Mouse (Mus musculus) right cerebral cortex, postnatal 10 days (tissue): ENCODE measurements at regions not wholly inside any gene's neighbourhood (a gene's known extent, or its start where the extent isn't known, plus 50 kb on each side); places are given as distances from the start of the nearest gene placed in this dataset.

Source experiments
- DNase-seq, 2 experiments: peaks; one replicate each; pipeline ENCODE4 v3.0.0; 2021; ENCODE audit warnings: low spot score in 2 of 2

DNA sequence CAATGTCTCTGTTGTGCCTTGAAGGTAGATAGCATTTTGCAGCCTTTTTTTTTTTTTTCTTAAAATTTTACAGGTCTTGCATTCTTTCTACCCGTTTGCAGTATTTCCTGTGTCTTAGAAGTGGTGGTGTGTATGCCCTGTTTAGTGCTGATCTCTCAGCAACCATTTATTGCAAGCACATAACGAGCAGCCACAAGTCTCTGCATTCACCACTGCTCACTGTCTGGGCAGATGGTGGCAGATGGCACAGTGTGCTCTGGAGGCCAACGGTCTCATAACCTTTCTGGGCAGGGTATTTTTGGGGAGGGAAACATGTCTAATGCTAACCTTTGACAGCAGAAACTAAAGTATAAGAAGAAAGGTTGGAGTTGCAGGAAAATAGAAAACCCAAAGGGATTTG is 266.1 kb upstream of the Ptger4 start:
- no peak for DNase-seq

DNA sequence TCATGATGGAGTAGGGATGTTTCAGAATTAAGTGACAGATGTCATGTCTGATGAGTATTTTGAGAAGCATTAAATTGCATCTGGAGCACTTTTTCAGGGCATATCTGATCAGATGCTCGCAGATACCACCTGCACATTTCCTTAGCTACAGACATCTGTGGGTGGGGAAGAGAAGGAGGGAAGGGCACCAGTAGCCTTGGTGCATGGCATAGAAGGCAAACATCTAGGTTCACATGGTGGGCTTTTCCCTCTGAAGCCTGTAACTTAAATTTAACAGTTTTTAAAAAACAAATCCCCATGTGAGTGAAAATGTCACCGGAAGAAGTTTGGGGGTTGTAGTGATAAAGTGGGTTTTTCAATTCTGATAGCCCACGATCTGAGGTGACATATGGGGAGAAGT is 267.1 kb upstream of the Ptger4 start:
- no peak for DNase-seq

DNA sequence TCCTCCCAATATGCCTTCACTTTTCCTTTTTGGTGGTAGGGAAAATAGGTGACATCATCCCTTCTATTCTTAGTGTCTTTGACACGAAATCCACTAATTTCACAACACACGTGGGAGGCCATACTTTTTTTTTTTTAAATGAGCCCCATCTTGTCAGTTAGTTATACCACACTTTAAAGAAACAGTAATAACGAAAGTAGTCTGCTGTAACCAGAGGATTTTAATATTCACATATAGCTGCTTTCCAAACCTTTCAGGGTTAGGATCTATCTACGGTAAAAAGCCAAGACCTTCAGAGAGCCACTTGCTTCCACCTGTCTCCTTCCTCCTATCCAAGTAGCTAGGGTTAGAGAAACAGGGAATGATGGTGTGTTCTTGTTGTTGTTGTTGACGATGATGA is 268.6 kb upstream of the Ptger4 start:
- DNase-seq, result no peak

DNA sequence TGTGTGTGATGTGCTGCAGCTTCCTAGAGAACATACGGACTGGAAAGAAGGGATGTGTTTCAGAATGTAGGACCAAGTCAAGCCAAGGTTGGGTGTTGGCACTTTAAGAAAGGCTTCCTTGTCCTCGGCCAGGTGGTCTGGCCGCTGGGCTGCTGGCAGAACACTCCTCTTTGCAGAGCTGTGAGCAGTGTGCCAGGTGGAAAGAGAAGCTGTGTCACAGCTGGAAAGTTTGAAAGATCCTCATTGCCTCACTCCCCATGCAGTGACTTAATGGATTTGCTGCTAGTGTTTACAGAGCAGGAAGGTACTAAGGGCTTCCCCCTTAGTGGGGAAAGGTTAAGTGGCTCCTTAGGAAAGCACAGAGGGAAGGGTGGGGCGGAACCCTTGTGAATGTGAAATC is 269.2 kb upstream of the Ptger4 start:
- no peak for DNase-seq

DNA sequence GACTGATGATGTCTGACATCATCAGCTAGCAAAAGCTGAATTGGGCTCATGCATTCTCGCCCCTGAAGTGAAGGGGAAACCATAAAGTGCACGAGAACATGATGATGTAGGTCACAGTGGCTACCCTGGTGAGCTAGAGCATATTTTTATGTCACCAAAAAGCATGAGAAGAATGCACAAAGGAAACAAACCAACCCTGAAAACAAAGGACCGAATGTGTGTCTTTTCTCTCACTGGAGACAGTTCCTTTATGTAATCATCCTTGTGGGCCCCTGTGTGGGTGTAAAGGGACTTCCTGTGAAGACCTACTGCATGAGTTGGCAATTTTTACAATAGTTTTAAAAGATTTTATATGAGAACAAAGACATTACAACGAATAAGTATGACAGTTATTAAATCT is 270.2 kb upstream of the Ptger4 start:
- no peak for DNase-seq

DNA sequence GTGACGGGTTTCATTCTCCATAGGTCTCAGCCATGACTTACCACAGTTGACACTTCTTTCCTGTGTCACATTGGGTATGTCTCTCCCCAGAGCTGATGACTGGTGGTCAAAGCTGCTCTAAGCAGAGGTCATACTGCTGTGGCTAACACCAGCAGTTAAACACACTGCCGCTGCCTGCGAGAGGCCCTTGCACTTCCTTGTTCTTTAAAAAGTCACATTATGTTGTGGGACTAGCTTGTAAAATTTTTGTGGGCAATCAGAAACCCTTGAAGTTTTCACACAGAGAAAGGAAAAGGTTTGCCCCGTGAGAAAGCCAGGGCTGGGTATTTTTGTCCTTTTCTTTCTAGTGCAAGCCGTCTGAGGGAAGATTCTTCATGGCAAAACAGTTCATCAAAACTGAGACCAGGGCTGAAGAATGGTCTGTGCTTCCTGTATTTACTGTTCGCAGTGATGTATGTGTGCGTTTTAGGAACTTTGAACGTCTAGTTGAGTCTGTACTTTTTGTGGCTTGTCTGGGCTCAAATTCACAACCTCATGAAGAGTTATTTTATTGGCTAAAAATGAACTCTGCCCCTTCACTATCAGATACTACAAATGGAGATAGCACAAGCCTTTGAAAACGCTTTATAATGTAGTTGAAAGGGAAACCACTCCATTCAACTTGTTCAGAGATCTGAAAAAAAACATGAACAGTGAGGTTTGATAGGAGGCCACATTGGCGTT is 273.4 kb upstream of the Ptger4 start:
- no peak for DNase-seq

DNA sequence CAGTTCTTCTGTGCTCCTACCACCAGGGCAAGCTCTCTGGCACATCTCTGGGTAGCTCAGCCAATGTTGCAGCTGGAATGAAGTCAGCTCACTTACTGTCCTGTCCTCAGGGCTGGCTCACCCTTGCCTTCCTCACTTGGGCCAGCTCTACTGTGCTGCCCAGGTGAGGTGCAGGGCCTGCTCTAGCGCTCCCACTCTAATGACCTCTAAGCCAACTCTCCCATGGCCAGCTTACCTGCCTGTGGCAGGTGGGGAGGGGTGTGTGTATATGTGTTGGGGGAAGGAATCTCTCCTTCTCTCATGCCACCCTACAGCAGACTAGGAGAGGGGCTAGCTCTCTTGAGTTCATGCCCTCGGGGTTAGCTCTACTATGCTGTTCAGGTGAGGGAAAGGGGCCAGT is 275.6 kb upstream of the Ptger4 start:
- no peak for DNase-seq

DNA sequence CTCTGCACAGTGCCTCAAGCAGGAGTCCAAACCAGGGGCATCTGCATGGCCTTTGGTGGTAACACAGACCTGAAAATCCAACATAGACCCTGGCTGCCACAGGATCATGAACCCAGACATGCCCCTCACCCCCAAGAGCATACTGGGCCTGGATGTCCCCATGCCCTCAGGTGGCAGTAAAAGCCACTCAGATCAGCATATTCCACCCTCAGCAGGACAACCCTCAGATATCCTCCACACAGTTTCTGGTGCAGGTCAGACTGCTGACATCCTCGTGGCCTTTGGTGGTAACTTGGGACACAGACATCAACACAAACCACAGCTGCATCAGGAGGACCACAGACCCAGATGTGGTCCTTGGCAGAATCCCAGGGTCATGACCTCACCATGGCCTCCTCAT is 276.0 kb upstream of the Ptger4 start:
- DNase-seq, result no peak

DNA sequence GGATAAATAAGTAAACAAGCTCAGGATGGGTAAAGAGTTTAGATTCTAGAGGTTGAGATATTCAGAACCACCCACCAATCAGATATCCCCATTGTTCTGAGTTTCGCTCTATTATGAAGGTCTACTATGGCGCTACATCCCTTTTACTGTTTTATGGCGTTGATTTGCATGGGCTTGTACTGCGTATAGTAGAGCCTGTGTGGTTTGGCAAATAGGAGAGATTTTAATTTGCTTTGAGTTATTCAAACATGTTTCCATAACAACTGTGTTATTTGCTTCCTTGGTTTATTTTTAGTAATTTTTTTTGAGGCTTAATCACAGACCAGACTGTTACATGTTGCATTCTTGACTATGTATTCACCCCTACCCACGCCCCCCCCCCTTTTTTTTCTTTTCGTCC is 284.6 kb upstream of the Ptger4 start:
- DNase-seq, result no peak

DNA sequence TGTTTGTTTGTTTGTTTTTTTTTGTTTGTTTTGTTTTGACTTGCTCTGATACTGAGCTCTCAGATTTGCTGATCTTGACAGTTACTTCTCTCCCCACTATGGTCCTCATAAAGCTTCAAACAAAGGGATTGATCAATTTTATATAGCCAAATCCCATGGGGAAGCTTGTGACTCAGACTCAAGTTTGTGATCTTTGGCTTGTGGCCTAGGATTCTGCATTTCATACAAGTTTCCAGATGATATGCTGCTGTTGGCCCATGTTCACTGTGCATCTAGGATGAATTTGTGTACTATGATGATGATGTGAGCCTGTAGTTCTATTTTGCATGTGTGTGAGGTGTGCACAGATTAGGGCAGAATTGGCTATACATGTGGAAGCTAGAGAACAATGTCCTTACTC is 289.7 kb upstream of the Ptger4 start:
- DNase-seq, result no peak

DNA sequence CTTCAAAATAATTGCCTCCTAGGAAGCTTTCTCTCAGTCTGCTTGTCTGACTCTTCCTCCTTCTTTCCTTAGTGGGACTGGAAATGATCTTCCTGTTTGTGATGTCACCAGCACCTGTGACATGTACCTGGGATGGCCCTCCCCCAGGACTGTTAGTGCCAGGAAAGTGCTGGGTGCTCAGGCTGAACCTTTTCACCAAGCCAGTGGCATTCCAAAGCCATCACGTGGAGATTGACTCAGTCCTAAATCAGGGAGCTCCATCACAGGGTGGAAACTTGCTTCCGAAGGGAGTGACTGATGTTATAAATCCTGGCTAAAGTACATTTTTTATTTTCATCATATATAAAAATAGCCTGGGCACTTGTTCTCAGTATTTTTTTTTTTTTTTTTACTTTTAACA is 293.4 kb upstream of the Ptger4 start:
- DNase-seq, result no peak

DNA sequence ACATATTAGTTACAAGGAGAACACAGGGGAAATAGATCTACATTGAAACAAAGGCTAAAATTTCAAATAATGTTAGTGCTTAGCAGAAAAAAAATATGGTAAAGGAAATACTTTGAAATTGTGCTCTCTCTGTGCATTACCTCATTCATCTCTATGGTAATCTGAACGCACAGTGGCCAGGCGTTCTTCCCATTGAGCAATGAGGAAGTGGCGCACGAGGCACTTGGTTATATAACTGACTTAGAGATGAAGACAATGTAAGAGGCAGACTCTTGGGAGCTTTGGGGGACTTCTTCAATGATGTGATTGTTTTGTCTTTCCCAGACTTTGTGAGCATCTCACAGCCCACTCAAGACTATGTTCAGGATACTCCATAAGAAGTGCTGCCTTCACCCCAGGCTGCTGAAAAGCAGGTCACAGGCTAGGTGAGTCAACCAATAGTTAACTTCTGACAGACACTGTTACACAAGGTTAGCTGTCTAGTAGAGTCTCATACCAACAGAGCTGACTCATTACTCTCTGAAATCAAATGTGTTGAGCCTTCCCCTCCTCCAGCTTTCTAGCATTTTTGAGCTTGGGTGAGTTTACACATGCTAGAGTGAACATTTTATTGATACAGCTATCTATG is 295.4 kb upstream of the Ptger4 start:
- no peak for DNase-seq

DNA sequence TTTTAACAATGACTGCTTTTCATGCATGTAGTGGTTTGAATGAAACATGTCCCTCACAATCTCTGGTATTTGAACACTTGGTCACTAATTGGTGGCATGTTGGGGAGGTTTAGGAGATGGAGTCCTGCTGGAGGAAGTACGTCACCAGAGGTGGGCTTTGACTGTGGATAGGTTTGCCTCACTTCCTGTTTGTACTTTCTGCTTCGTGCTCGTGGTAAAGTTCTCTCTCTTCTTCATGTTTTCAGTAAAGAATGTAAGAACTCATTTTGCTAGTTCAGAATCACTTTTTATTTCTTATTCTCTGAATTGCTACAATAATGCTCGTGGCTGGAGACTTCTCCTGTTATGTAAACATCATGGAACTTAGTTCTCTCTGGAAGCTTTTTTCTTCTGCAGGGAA is 310.5 kb upstream of the Ptger4 start:
- no peak for DNase-seq

DNA sequence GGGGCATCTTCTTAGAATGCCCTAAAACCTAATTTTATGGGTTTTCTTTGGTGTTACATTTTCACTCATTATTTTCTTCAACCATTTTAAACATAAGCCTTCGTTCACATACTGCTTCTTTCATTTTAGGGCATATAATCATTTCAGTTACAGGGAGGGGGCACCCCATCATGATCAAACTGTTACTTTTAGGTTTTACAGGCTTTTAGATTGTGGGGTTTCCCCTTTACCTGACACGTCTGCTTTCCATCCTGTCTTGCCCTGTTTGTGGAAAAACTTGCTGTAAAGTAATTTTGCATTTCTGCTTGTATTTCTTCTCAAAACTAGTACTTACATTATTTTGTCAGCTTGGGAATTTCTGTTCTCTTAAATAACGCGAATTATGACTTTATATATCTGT is 310.9 kb upstream of the Ptger4 start:
- no peak for DNase-seq

DNA sequence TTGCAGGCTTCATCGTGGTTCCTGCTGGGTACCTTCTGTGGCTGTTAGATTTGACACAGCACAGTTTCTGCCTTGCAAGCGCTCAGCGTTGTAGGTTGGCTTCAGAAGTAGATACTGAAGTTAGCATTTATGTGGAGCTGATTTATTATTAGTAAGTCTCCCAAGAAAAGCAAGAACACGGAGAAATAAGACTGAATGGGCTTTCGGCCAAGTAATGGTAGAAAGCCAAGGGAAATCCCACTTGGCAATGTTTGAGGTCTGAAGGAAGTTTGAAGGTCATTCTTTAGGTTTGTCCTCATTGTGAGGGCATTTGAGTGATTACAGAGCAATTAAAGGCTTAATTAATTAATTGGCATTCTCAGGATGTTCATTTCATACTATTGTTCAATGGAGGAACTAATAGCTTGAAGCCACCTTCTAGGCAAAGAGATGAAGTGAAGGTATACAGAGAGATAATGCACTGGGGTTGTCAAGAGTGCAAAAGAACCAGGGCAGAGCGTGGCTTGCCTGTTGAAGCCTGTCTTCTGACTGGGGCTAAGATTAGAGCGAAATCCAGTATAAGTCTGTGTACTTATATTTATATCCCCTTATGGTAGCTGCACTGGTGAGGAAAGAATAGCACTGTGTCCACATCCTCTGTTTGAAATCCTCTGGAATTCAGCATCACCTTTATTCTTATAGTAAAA is 311.5 kb upstream of the Ptger4 start:
- peak in 1 of 2 experiments; percentile 22 for DNase-seq

DNA sequence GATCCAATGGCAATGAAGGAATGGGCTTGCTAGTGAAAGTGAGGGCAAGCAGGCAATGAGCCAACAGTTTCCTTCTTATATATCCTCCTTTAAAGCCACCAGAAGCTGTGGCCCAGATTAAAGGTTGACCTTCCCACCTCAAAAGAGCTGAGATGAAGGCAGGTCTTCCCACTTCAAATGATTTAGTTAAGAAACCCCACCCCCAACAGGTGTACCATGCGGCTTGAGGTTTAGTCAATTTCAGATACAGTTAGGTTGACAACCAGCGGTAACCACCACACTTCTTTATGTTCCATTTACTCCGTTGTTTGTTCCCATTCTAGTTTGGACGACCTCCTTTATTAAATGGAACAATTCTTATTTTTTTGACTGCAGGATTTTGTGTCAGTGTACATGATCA is 317.8 kb upstream of the Ptger4 start:
- DNase-seq, result no peak

DNA sequence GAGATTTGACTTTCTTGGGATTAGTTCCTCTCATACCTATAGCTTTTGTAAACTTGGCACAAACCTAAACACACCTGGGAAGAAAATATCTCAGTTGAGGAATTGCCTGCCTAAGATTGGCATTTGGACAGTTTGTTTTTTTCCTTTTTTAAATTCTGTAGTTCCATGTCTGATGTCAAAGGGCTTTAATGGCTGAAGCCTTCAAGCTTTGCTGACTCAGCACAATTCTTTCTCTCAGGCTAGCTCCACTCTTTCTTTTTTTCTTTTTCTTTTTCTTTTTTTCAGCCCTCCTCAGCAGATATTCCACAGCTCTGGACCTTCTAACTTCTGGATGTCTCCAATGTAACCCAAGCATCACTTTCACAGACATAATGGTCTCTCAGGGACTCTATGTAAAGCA is 330.4 kb upstream of the Ptger4 start:
- DNase-seq, result no peak

DNA sequence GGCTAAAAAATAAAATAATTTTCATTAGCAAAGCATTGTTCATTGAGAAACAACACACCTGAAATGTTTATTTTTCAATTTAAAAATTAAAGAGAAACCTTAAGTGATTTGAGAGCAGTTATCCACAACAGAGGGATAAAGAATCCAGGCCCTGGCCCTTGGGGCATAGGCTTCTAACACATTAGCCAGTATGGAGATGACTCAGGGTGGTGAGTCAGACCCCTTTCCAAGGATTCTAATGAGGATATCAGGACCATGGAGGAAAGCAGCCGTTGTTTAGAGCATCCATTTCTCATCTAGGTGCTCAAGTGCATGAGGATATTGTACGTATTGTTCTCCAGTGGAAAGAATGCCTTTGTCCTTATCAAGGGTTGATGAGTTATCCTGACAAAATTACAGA is 335.6 kb upstream of the Ptger4 start:
- DNase-seq, result no peak

DNA sequence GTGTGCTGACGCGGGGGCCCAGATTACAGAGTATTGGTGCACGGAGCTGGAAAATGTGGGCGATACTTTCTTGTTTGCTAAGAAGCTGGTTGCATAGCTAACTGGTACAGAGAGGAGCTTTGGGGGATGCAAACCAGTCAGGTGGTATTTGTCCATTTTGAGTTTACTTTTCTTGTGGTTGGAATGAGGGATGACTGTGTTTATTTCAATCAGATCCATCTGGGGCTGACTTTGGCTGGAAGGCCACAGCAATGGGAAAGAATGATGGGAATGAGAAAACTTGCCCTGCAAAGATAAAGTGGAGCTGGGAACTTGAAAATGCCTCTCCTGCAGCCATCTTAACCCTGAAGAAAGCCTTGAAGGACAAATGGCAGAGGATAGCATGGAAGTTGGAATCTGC is 336.4 kb upstream of the Ptger4 start:
- no peak for DNase-seq

DNA sequence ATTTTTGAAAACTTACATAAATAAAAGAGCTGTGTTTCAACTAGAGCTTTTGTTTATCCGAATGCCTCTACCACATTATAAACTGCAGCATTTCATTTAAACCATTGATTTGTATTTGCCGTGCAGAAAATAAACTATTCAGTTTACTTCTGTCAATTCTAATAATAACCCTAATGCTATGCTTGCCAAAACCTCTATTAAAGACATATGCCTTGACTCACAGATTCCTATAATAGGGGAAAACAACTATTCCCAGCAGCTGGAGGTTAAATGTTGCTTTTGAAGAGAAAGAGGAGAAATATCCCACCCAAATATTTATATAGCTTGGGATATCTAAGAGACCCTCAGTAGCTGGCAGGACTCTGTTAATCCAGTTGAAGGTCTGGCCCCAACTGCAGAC is 340.4 kb upstream of the Ptger4 start:
- DNase-seq, result no peak

DNA sequence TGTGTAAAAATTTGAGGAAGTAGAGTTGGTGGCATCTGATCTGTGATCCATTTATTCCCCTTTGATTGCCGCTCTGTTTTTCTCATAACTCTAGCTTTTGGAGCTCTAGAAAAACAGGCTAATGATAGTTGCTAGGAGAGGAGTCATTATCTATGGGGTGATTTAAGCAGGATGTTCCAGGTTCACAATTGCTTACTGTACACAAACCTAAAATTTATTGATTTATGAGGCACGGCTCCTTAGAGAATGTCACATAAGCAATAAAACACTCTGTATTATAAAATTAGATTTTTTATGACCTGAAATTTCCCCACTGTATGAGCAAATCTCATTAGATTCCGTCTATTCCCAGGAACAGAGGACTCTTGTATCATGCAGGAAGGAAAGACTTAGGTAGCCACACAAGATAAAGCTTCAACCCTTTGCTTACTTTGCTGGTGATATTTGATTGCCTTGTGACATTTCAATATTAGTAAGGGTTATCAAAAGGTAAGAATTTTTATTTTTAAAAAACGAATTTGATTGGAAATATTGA is 360.8 kb upstream of the Ptger4 start:
- no peak for DNase-seq

DNA sequence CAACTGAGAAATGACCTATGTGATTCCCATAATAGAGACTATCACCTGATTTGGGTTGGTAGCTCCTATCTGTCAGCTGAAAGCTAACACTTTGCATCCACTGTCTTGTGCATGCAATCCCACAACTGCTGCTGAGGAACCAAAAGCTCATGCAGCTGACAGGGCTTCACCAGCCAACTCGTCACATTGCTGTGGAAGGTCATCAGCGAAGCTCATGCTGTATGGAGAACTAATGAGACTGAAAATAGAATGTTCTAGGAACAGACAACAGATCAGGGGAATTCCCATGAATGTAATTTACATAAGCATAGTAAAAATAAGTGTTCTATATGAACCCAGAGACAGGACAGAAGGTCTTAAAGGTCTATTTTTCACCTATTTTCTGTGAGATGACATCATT is 363.5 kb upstream of the Ptger4 start:
- DNase-seq, result no peak

DNA sequence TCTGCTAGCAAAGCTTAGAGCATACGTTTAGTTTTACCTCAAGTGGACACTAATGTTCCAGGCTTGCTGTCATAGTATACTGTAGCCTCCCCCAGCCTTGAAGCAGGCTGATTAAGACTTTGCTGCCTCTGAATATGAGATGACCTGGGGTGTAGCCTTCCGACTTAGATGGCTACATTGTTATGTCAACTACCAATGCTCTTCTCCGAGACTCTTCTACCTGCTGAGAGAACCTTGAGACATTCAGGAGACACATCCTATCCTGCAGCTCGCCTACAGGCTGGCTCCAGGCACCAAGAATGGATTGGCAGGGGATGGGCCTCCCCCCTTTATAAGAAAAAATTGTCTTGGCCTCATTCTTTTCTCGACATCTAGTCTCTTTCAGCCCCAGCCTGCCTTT is 379.0 kb upstream of the Ptger4 start:
- no peak for DNase-seq
